Mouse (Mus musculus): ENCODE measurements around the gene Myh3. TPM values are rescaled to one million over a fixed set of nuclear protein-coding genes. Genes with fewer than 3 reads are reported as not detected.

Myh3 gene
- polyA plus RNA-seq, 1 experiment, result 876 TPM

GRCm38 (mm10) chr11:67104242-67104641 is 26.1 kb downstream of the Myh3 start:
- H3K4me3 ChIP-seq, result no peak overlapping the region
- H3K27me3 ChIP-seq (ENCODE audit: control insufficient read depth, insufficient read depth, insufficient read length), result no peaks in the 10 kb centered on the region
- H3ac ChIP-seq (ENCODE audit: control insufficient read depth, insufficient read length), result no peak overlapping the region
- no peak for TF ChIP-seq MYOD1 (IDR thresholded peaks at IDR 0.05; ENCODE audit: control insufficient read depth in 1 of 3, insufficient read length in 2 of 3, low read depth in 2 of 3)
- TF ChIP-seq POLR2AphosphoS2 (IDR thresholded peaks at IDR 0.05; ENCODE audit: insufficient read length, low read depth), result peak; percentile 92
- peak; percentile 48 for TF ChIP-seq POLR2A (IDR thresholded peaks at IDR 0.05; ENCODE audit: insufficient read length, low read depth)
- H3K4me2 ChIP-seq (ENCODE audit: low read depth), result peak overlapping the region; percentile 35
- H3K36me3 ChIP-seq (ENCODE audit: control insufficient read depth, insufficient read depth), result no peaks in the 10 kb centered on the region
- H3K79me2 ChIP-seq (ENCODE audit: control insufficient read depth, insufficient read depth), result no peaks in the 10 kb centered on the region

DNA sequence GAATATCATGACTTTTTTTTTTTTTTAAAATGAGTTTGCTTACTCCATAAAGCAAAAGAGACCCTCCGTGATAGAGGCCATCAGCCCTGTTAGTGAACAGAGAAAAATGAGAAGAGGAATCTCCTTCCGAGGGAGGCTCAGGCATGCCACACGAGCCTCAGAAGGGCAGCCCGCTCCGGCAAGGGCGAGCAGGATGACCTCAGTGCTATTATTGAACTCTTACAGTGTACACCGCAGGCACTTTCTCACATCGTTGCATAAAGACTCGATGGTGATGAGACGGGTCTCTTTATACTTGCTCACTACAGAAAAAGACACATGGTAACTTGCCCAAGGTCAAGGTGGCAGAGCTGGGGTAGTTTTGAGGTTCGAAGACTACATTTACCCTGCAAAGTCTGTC is 26.6 kb downstream of the Myh3 start:
- H3K4me3 ChIP-seq, result no peak overlapping the region
- H3K79me2 ChIP-seq (ENCODE audit: control insufficient read depth, insufficient read depth), result no peaks in the 10 kb centered on the region
- no peak overlapping the region for H3ac ChIP-seq (ENCODE audit: control insufficient read depth, insufficient read length)
- peak overlapping the region; percentile 65 for H3K4me2 ChIP-seq (ENCODE audit: low read depth)
- H3K36me3 ChIP-seq (ENCODE audit: control insufficient read depth, insufficient read depth), result no peaks in the 10 kb centered on the region
- no peaks in the 10 kb centered on the region for H3K27me3 ChIP-seq (ENCODE audit: control insufficient read depth, insufficient read depth, insufficient read length)
- TF ChIP-seq MYOG (IDR thresholded peaks at IDR 0.05; ENCODE audit: control insufficient read depth in 1 of 3, insufficient read depth in 1 of 3, insufficient read length in 2 of 3, low read depth in 2 of 3) (peak in 1 of 3 experiments; percentile 52), MYOD1 (IDR thresholded peaks at IDR 0.05; ENCODE audit: control insufficient read depth in 1 of 3, insufficient read length in 2 of 3, low read depth in 2 of 3) (no peak), POLR2AphosphoS2 (IDR thresholded peaks at IDR 0.05; ENCODE audit: insufficient read length, low read depth) (peak; percentile 49), REST (IDR thresholded peaks at IDR 0.05; ENCODE audit: insufficient read depth, insufficient read length) (no peak)

GRCm38 (mm10) chr11:67105689-67106088 is 27.6 kb downstream of the Myh3 start:
- no peak overlapping the region for H3K4me2 ChIP-seq (ENCODE audit: low read depth)
- H3ac ChIP-seq (ENCODE audit: control insufficient read depth, insufficient read length), result no peak overlapping the region
- H3K79me2 ChIP-seq (ENCODE audit: control insufficient read depth, insufficient read depth), result no peaks in the 10 kb centered on the region
- no peaks in the 10 kb centered on the region for H3K27me3 ChIP-seq (ENCODE audit: control insufficient read depth, insufficient read depth, insufficient read length)
- no peak overlapping the region for H3K4me3 ChIP-seq
- no peak for TF ChIP-seq REST (IDR thresholded peaks at IDR 0.05; ENCODE audit: insufficient read depth, insufficient read length)
- TF ChIP-seq TCF3 (IDR thresholded peaks at IDR 0.05; ENCODE audit: insufficient read length, low read depth), result peak; percentile 29
- no peak for TF ChIP-seq MAX (IDR thresholded peaks at IDR 0.05; ENCODE audit: low read depth)
- peak; percentile 92 for TF ChIP-seq SRF (IDR thresholded peaks at IDR 0.05; ENCODE audit: control insufficient read depth, insufficient read length, low read depth)
- TF ChIP-seq MYOG (IDR thresholded peaks at IDR 0.05; ENCODE audit: control insufficient read depth in 1 of 3, insufficient read depth in 1 of 3, insufficient read length in 2 of 3, low read depth in 2 of 3), result peak; percentile 20 to 92 (median 91)
- no peak for TF ChIP-seq POLR2AphosphoS2 (IDR thresholded peaks at IDR 0.05; ENCODE audit: insufficient read length, low read depth)
- peak; percentile 55 to 85 (median 61) for TF ChIP-seq MYOD1 (IDR thresholded peaks at IDR 0.05; ENCODE audit: control insufficient read depth in 1 of 3, insufficient read length in 2 of 3, low read depth in 2 of 3)
- no peak for TF ChIP-seq E2F4 (IDR thresholded peaks at IDR 0.05; ENCODE audit: insufficient read depth)
- TF ChIP-seq CEBPB (IDR thresholded peaks at IDR 0.05; ENCODE audit: insufficient read depth, poor library complexity, severe bottlenecking), result no peak
- TF ChIP-seq USF1 (IDR thresholded peaks at IDR 0.05; ENCODE audit: low read depth), result no peak
- no peak for TF ChIP-seq POLR2A (IDR thresholded peaks at IDR 0.05; ENCODE audit: insufficient read length, low read depth)
- TF ChIP-seq TCF12 (IDR thresholded peaks at IDR 0.05; ENCODE audit: insufficient read depth, poor library complexity, severe bottlenecking), result peak; percentile 93
- no peaks in the 10 kb centered on the region for H3K36me3 ChIP-seq (ENCODE audit: control insufficient read depth, insufficient read depth)

GRCm38 (mm10) chr11:67106973-67107372 is 28.9 kb downstream of the Myh3 start:
- H3K79me2 ChIP-seq (ENCODE audit: control insufficient read depth, insufficient read depth), result no peaks in the 10 kb centered on the region
- H3K4me3 ChIP-seq, result no peak overlapping the region
- TF ChIP-seq TCF12 (IDR thresholded peaks at IDR 0.05; ENCODE audit: insufficient read depth, poor library complexity, severe bottlenecking) (peak; percentile 93), USF1 (IDR thresholded peaks at IDR 0.05; ENCODE audit: low read depth) (no peak), SRF (IDR thresholded peaks at IDR 0.05; ENCODE audit: control insufficient read depth, insufficient read length, low read depth) (no peak), TCF3 (IDR thresholded peaks at IDR 0.05; ENCODE audit: insufficient read length, low read depth) (peak; percentile 53), MYOG (IDR thresholded peaks at IDR 0.05; ENCODE audit: control insufficient read depth in 1 of 3, insufficient read depth in 1 of 3, insufficient read length in 2 of 3, low read depth in 2 of 3) (peak; percentile 56 to 96 (median 88)), MAX (IDR thresholded peaks at IDR 0.05; ENCODE audit: low read depth) (no peak), CEBPB (IDR thresholded peaks at IDR 0.05; ENCODE audit: insufficient read depth, poor library complexity, severe bottlenecking) (no peak), POLR2A (IDR thresholded peaks at IDR 0.05; ENCODE audit: insufficient read length, low read depth) (peak; percentile 3), MYOD1 (IDR thresholded peaks at IDR 0.05; ENCODE audit: control insufficient read depth in 1 of 3, insufficient read length in 2 of 3, low read depth in 2 of 3) (peak; percentile 37 to 94 (median 79))

GRCm38 (mm10) chr11:67110168-67110948 is 32.3 kb downstream of the Myh3 start:
- TF ChIP-seq TCF12 (IDR thresholded peaks at IDR 0.05; ENCODE audit: insufficient read depth, poor library complexity, severe bottlenecking), result no peak
- TF ChIP-seq TCF3 (IDR thresholded peaks at IDR 0.05; ENCODE audit: insufficient read length, low read depth), result no peak
- no peak for TF ChIP-seq POLR2AphosphoS2 (IDR thresholded peaks at IDR 0.05; ENCODE audit: insufficient read length, low read depth)
- no peak for TF ChIP-seq MAX (IDR thresholded peaks at IDR 0.05; ENCODE audit: low read depth)
- no peak for TF ChIP-seq REST (IDR thresholded peaks at IDR 0.05; ENCODE audit: insufficient read depth, insufficient read length)
- no peaks in the 10 kb centered on the region for H3K79me2 ChIP-seq (ENCODE audit: control insufficient read depth, insufficient read depth)
- H3K36me3 ChIP-seq (ENCODE audit: control insufficient read depth, insufficient read depth), result no peaks in the 10 kb centered on the region
- no peaks in the 10 kb centered on the region for H3K27me3 ChIP-seq (ENCODE audit: control insufficient read depth, insufficient read depth, insufficient read length)
- no peak overlapping the region for H3K4me3 ChIP-seq
- H3ac ChIP-seq (ENCODE audit: control insufficient read depth, insufficient read length), result no peak overlapping the region
- H3K4me2 ChIP-seq (ENCODE audit: low read depth), result no peak overlapping the region

More at GRCm38 (mm10) chr11:67106973-67107372, 28.9 kb downstream of the Myh3 start:
- Histone ChIP-seq H3ac (ENCODE audit: control insufficient read depth, insufficient read length) (no peak overlapping the region), H3K27me3 (ENCODE audit: control insufficient read depth, insufficient read depth, insufficient read length) (no peaks in the 10 kb centered on the region), H3K36me3 (ENCODE audit: control insufficient read depth, insufficient read depth) (no peaks in the 10 kb centered on the region), H3K4me2 (ENCODE audit: low read depth) (peak overlapping the region; percentile 66)

All from myocyte (in vitro differentiated cells).